Mouse (Mus musculus) hindlimb bud, embryonic 11.5 days (tissue): ENCODE data around the gene Med7.
"Not testable (repeated sequence)": the region's sequence is repeated elsewhere in the genome, so short reads cannot be mapped to it uniquely, and the experiment has no call there.

Experiments
- DNase-seq: peaks from one replicate; pipeline ENCODE4 v3.0.0-alpha.2; 2012; ENCODE audit warnings: low read depth, low spot score; ENCODE audit errors: extremely low spot score

Med7 gene

DNA sequence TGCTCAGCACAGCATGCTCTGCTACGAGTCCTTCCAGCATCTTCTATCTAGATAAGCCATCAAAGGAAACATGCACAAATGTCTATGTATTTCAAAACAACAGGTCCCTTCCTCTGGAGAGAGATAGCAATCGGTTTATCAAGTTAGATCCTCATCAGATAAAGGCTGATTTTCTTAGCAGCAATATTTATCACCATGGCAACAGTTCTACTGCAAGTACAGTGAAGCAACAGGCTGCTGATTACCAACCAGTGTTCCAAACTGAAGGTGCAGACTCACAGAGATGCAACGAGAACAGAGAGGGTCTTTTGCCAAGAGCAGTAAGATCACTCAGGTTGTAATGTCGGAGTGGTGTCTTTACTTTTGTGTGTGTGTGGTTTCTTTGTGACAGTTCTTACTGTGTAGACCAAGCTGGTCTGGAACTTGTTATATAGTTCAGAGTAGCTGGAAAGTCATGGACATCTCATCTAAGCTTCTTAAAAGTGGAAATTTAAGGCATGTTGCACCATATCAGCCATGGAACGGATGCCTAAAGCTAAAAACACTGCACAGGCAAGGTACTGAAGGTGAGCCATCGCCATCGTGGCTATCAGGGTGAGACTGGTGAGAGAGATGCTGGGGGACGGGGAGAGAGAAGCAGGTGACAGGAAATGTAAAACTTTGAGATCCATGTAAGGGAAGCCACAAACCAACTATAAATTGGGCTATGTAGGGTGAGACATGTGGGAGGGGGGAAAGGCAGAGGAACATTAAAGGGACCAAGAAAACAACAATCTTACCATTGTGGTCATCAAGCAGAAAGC, 15.4 kb upstream of the Med7 start:
- DNase-seq = no peak

DNA sequence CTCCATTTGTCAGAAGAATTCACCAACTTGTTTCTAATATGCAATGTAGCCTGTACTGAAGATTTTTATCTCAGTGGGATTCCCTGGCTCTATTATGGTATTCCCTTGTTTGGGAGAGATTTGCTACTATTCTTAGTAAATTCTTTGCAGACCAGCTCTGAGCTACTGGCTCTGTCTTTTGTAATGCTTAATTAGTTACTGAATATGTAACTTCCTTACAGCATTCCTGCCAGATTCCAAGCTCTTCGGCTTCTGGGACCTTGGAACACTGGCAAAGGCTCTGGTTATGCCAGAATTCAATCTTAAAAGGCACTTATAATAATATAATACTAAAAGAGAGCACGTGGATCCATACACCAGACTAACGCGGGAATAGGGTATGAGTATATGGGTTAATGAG, 8.6 kb upstream of the Med7 start:
- DNase-seq = not testable (repeated sequence)

DNA sequence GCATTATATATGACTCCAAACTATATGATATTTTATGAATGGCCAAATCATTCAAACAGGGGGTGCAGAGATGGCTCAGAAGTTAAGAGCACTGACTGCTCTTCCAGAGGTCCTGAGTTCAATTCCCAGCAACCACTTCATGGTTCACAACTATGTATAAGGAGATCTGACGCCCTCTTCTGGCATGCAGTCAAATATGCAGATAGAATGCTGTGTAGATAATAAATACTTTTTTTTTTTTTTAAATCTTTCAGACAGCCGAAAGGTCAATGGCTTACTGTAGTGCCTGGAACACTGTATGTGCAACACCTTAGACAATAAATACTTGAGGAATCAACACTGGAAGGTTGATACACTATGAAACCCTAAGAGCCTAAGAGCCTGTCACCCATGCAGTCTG, 6.6 kb upstream of the Med7 start:
- DNase-seq = no peak

DNA sequence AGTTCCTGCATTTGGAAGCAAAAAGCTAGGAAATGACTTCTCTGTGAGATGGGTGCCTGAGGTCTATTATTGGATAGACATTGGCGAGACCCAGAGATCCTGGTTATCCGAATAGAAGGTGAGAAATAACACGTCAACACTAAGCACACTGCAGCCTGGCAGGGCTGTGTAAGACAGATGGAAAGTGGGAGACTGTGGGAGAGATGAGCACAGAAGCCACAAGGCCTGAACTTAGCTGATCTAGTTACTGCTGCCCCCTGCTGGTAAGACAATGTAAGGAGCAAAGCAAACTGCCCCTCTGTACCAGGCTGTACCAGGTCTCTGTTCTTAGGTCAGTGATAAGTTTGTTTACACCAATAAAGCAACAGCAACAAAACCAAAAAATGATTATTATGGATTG, 5.6 kb upstream of the Med7 start:
- no peak for DNase-seq

DNA sequence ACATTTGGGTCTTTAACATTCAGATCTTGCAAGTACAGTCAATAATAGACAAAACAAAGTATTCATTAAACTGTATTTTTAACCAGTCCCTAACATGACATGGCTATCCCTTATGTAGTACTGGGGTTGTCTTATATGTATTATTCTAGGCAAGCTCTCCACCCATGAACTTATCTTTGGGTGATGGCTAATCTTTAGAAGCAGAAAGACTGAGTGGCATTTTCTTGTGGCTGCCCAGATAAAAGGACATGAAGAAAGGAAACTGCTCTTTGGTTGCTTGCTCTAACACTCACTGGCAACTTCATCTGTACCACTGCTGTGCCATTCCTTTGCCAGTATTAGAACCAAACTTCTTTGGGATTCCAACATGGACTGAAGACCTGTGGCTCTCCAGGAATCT, 1.4 kb upstream of the Med7 start:
- no peak for DNase-seq

DNA sequence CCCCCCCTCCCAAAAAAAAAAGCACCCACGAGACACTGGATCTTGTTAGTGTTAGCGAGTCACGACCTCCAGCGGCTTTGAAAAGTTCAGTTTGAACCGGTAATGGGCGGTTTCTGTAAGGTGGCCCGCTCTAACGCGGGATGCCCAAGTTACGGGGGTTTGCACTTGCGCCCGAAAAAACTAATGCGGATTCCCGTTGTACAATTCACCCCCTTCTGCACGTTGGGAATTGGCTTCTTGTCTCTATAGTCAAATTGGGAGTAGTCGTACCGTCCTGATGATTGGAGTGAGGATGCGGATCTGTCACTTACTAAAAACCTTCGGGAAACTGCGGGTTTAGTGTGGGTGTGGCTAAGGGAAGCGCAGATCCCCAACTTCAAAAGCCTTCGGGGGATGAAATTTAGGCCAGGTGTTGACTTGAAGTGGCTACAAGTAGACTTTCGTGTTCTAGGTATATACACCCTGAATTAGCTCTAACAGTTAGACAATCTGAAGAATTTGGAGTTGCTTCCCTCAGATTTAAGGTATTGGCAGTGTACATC, 805 bp downstream of the Med7 start:
- DNase-seq = no peak

DNA sequence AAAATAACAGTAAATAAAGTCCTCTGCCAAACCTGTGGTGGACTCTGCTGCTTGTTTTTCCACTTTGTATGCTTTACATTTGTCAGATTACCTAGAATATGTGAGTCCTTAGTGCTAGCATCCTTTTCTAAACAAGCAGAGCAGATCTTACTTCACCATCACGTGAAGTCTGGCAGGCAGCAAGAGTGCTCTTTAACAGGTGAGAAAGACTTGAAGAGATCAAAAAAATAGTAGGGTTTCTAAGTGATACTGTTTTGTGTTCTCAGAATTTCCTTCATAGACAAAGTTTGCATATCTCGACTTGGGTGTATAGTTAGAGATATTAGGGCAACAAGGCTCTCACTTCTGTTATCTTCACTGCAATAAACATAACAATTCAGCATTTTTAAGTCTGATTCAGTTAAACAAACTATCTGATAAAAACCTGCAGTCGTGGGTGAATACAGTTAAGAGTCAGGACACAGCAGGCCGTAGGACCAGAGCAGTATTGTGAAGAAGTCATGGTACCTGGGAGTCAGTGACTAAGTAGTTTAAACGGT, 2.3 kb downstream of the Med7 start:
- DNase-seq = no peak

DNA sequence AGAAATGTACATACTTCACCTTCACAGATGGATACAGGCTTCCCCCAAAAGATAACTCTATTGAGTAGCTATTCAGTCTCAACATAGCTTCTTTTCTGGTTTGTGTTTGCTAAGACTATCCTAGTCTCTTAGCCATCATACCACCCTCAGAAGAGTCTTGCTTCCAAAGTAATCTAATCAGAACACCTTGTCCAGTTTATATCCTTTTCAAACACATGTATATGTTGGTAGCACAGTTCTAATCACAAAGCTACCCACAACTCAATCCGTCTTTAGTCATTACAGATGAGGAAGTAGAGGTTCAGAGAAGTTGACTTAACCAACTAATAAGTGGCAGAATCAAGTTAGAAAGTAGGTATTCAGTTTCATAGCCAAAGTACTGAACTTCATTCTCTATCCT, 5.0 kb downstream of the Med7 start:
- DNase-seq = no peak

DNA sequence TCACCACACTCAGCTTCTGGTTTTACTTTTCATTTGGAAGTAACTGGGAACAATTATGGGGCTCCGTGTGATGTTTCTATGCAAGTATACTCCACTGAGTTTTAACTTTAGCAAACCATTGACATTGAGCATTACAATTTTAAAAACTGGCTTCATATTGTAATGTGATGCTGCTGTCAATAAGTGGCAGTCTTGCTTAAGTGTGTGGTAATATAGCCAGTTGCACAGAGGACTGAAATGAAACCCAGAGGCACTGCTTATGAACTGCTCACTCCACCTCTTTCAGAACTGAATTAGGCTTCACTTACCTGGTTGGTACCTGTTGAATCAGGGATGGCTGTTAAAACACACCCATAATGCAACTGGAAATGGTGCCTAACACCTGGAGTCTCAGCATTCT, 6.4 kb downstream of the Med7 start:
- DNase-seq = no peak

DNA sequence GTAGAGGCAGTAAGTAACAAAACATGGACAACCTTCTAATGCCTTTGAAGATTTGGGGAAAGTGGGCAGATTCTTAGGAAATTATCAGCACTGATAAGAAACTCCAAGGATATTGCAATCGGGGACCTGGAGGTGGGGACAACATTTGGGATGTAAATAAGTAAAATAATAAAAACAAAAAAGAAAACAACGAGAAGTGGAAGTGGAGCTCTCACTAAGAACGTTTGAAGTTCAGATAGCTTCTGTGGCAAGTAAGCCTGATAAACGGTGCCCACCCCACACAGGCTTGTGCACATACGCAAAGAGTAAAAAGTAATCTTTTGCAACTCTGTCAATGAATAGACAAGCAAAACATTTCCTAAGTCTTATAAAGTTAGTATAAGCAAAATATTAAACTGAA, 7.3 kb downstream of the Med7 start:
- no peak for DNase-seq

DNA sequence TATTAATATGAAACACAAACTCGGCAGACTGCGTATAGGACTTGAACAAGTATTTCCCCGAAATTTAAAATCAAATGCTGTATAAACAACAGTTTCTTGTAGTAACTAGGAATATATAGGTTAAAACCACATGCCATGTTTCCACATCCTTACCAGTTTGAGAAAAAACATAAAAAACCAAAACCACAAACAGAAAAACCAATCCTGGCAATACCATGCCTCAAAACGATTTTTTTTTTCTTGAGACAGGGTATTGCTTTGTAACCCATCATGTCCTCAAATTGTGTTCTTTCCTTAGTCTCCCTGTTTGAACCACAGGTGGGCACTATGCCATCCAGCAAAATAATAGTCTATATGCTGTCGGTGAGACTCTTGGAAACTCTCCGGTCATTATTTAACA, 9.4 kb downstream of the Med7 start:
- no peak for DNase-seq

DNA sequence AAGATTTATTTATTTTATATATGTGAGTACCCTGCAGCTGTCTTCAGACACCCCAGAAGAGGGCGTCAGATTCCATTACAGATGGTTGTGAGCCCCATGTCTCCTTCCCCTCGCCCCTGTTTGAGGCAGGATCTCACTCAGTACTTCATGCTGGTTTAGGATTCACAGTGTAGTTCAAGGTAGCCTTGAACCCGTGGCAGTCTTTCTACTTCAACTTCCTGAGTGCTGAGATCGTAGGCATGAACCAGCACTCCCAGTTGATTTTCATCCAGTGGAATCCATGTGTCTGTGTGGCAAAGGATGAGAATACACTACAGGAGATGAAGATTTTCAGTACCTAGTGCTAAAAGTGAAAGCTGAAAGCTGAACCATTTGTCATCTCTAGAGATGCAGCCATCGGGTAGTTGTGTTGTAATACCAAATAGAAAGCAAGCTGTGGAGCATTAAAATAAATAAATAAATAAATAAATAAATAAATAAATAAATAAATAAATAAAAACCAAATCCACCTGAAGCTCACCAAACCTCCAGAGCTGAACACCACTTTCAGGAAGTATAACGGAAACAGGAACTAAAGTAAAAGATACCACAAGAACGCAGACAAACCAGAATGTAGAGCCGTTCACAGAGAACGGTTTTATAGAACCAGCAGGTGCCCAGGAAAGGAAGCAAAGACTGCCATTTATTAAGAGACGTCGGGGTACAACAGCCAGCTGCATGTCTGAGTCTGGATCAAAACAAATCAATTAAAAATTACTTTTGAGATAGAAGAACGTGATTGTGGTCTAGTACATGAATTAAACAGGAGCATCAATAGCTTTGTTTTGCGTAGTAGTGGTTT, 11.1 kb downstream of the Med7 start:
- no peak for DNase-seq

DNA sequence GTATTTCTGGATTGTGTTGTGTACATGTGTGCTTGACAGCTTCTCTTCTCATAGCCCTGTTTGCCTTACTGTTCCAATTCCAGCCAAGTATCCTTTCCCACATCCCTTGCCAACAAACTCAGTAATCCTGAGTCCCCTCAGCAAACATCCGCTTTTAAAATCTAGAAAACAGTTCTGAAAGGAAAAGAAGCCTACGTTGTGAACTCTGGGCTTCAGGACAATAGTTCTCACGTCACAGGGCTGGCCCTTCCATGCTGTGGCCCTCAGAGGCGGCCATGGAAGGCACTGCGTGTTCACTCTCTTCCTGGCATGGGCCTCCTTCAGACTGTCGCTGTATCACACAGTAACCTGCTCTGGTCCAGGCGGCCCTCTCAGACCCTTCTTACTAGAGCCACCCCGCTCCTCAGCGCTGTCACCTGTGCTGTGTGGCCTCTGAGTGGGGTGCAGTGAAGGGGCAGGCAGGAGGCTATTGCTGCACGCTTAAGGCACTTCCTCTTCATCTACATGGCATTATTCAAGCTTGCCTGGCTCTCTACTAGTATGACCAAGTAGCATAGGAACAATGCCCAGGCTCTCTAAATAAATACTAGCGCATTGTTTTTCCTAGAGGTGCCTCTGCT, 12.8 kb downstream of the Med7 start:
- no peak for DNase-seq

DNA sequence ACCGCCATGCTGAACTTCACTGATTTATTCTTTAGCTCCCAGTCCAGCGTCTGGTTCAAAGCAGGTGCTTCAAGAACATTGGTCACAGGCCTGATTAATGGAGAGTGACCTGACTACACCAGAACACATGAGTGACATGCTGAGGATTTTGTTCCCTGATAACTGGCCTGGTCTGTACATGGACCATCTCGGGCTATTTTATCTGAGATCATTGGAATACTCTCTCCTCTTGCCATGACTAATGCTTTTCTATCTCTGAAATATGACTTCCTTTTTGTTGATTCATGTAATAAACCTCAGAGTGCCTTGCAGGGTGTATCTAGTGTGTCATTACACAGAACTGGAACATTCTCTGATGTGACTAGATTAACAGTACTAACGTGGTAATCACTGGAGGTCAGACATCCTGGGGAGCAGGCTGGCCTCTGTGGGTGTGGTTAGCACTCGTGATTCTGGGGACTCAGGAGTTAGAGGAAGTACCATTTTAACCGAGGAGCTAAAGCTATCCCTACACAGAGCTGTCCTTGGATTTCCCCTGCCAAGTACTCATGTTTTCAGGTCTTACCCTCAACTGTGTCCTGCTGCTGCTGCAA, 17.8 kb downstream of the Med7 start, which contains the start of gene Havcr2:
Gene Havcr2, plus strand, starts transcription at position 483 of the 593 bp plus-strand sequence.
- DNase-seq = no peak

DNA sequence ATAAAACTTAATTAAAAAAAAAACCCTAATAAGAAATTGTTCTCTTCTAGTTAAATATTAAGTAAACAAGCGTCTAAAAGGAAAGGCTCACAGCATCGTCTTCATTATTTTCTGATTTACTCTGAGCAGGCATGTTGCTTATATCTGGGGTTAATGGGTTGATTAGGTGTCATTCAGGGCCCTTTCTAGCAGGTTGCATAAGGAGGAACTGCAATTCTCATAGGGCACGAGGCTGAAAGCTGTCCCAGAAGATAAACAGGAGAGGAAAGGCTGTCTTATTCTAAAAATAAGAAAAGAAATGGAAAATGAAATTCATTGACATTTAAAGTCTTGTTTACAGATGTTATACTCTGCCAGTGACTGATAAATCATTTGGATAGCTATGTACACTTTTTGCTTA, 23.2 kb downstream of the Med7 start:
- DNase-seq = no peak

DNA sequence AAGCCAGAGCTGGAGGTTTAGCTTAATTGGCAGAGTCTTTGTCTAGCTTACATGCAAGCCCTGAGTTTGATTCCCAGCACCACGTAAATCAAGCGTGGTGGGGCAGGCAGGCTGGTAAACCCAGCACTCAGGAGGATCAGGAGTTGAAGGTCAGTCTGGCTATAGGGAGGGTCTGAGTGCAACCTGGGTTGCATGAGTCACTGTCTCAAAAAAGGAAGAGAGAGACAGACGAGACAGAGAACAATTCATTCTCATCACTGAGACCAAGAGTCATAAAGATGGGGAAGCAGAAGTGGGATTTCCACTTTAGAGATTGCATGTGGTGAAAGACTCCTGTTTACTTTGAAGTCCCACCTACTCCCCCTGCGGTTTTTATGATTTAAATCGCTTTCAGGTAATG, 24.6 kb downstream of the Med7 start:
- no peak for DNase-seq

DNA sequence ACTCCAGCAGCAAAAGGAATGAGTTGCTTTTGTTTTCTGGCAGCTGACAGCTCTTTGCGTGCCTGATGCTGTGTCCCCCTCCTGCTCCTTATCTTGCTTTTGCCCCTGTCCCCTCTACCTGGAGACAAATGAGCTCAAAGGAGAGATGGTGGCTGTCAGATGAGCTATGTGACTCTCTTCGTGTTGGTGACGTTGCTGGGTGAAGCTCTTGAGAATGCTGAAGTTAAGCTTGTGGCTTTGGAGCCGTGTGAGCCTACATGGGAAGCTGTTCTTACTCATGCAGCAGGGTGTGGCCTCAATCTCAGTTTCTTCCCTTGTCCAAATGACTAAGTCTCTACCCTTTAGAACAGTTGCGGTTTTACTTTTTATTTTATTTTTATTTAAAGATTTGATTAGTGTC, 25.2 kb downstream of the Med7 start:
- DNase-seq = no peak

DNA sequence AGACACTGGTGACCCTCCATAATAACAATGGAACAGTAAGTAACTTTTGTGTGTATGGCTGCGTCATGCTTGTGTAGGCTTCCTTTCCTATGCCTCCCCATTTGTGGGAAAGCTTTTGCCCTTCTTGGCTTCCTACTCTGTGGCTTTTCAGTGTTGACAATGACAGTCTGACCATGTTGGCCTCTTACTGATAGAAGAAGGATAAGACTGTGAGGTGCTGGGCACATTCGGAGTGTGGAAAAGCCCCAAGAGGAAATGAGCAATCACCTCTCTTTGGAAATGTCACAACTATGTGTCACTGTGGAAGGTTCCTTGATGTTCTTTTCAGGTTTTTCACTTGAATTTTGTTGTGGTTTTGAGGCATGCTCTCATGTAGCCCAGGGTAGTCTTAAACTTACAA, 30.2 kb downstream of the Med7 start:
- DNase-seq = no peak

DNA sequence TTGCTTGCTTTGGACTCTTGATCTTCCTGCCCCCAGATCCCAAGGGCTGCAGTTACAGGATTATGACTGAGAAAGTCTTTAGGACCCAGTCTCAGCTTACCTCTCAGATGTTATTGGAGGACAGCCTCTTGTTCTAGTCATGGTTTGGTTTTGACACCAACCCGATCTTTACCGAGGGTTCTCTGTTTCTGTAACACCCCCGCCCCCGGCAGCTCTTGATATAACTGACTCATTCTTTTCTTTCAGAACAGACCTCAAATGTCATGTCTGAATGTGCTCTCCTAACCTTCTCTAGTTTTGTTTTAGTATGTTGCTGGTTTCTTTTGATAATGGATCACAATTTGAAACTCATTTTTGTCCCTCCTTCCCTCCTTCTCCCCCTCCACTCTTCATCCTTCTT, 37.5 kb downstream of the Med7 start:
- DNase-seq = no peak

DNA sequence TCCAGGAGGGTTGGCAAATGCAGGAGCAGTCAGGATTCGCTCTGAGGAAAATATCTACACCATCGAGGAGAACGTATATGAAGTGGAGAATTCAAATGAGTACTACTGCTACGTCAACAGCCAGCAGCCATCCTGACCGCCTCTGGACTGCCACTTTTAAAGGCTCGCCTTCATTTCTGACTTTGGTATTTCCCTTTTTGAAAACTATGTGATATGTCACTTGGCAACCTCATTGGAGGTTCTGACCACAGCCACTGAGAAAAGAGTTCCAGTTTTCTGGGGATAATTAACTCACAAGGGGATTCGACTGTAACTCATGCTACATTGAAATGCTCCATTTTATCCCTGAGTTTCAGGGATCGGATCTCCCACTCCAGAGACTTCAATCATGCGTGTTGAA, 42.6 kb downstream of the Med7 start:
- DNase-seq = no peak

DNA sequence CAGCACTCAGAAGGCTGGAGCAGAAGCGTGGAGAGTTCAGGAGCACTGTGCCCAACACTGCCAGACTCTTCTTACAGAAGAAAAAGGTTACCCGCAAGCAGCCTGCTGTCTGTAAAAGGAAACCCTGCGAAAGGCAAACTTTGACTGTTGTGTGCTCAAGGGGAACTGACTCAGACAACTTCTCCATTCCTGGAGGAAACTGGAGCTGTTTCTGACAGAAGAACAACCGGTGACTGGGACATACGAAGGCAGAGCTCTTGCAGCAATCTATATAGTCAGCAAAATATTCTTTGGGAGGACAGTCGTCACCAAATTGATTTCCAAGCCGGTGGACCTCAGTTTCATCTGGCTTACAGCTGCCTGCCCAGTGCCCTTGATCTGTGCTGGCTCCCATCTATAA, 43.8 kb downstream of the Med7 start:
- DNase-seq = no peak
